Mouse (Mus musculus): ENCODE results near the gene Abcd2. TPM values are rescaled to one million over a fixed set of nuclear protein-coding genes. Genes with fewer than 3 reads are reported as not detected.

Gene Abcd2
- total RNA-seq, 2 experiments from 2014 or later: 20.0 to 31.5 TPM

- peak; percentile 22 to 44 for DNase-seq (ENCODE audit: low spot score in 2 of 2)
Observed at GRCm38 (mm10) chr15:91165021-91165420, 26.6 kb downstream of the Abcd2 start.

GRCm38 (mm10) chr15:91163454-91163853, 28.1 kb downstream of the Abcd2 start:
- DNase-seq (ENCODE audit: low spot score in 2 of 2): no peak

- DNase-seq (ENCODE audit: low spot score in 2 of 2): no peak
Observed at GRCm38 (mm10) chr15:91161153-91161552, 30.4 kb downstream of the Abcd2 start.

- no peak for DNase-seq (ENCODE audit: low spot score in 2 of 2)
Observed at GRCm38 (mm10) chr15:91153311-91153710, 38.3 kb downstream of the Abcd2 start.

GRCm38 (mm10) chr15:91152592-91152991, 39.0 kb downstream of the Abcd2 start:
- no peak for DNase-seq (ENCODE audit: low spot score in 2 of 2)

- DNase-seq (ENCODE audit: low spot score in 2 of 2): no peak
Observed at GRCm38 (mm10) chr15:91124584-91124983, 67.0 kb downstream of the Abcd2 start.

GRCm38 (mm10) chr15:91112555-91113209, 78.9 kb downstream of the Abcd2 start:
- no peak for DNase-seq (ENCODE audit: low spot score in 2 of 2)

GRCm38 (mm10) chr15:91108102-91108659, 83.4 kb downstream of the Abcd2 start:
- no peak for DNase-seq (ENCODE audit: low spot score in 2 of 2)

GRCm38 (mm10) chr15:91104934-91105333, 86.7 kb downstream of the Abcd2 start:
- no peak for DNase-seq (ENCODE audit: low spot score in 2 of 2)

- DNase-seq (ENCODE audit: low spot score in 2 of 2): no peak
Observed at GRCm38 (mm10) chr15:91104276-91104675, 87.3 kb downstream of the Abcd2 start.

GRCm38 (mm10) chr15:91103814-91104213, 87.8 kb downstream of the Abcd2 start:
- no peak for DNase-seq (ENCODE audit: low spot score in 2 of 2)

GRCm38 (mm10) chr15:91103305-91103704, 88.3 kb downstream of the Abcd2 start:
- no peak for DNase-seq (ENCODE audit: low spot score in 2 of 2)

GRCm38 (mm10) chr15:91096606-91097005, 95.0 kb downstream of the Abcd2 start:
- no peak for DNase-seq (ENCODE audit: low spot score in 2 of 2)

Other genes starting within 250 kb of the Abcd2 start
- gene Kif21a, start 141.9 kb downstream of the Abcd2 start, total RNA-seq (2021): 10 to 100 TPM; 88.5 to 89.6 TPM
- gene CN725425, start 7.7 kb upstream of the Abcd2 start, total RNA-seq (2021): under 1 TPM in 1 of 2 experiments, not detected in 1; 0.26 TPM

All from layer of hippocampus, postnatal 14 days (tissue).